ENCODE assay signal across 12 mouse cellular contexts in genomic region chr7:19239986-19240385, GRCm38 (mm10). TPM values are rescaled to one million over a fixed set of nuclear protein-coding genes. Genes with fewer than 3 reads are reported as not detected.
DNase-seq lines count a peak whose midpoint lies in the region; ATAC-seq and TF ChIP-seq lines count a peak whose summit lies in the region.
"Had no signal": no experiment of that assay in that cellular context is flagged by ENCODE, and none has a peak within 500 bp of the region (broad histone marks: within the 10 kb centered on the region; RNA-seq: fewer than 3 reads in every experiment).

No protein-coding gene starts in this region.

- no peaks in the 10 kb centered on the region for H3K27me3 ChIP-seq in midbrain, embryonic 10.5 days (ENCODE audit: low read depth, poor library complexity, severe bottlenecking)
- no peaks in the 10 kb centered on the region for H3K27me3 ChIP-seq in midbrain, embryonic 14.5 days (ENCODE audit: control insufficient read depth, insufficient read depth, low read length)
- H3K27me3 ChIP-seq in liver, embryonic 12.5 days (replicated peaks), result no peaks in the 10 kb centered on the region
- H3K27me3 ChIP-seq in stomach, postnatal 0 days (ENCODE audit: control insufficient read depth, insufficient read depth, low read length), result no peaks in the 10 kb centered on the region
- H3K27me3 ChIP-seq: midbrain, embryonic 12.5 days; Patski had no signal

- H3K9me3 ChIP-seq in midbrain, embryonic 10.5 days (replicated peaks), result no peaks in the 10 kb centered on the region
- H3K9me3 ChIP-seq in midbrain, embryonic 14.5 days (ENCODE audit: control insufficient read depth, low read length), result no peaks in the 10 kb centered on the region
- no peaks in the 10 kb centered on the region for H3K9me3 ChIP-seq in liver, embryonic 12.5 days (replicated peaks)
- H3K9me3 ChIP-seq in stomach, postnatal 0 days (ENCODE audit: control insufficient read depth, low read length), result no peaks in the 10 kb centered on the region
- H3K9me3 ChIP-seq: midbrain, embryonic 12.5 days had no signal

- 85% methylated on average over 2 of the region's 4 CpGs for WGBS in midbrain, embryonic 10.5 days
- WGBS in midbrain, embryonic 14.5 days, result 65% methylated on average over 4 of the region's 4 CpGs
- WGBS in liver, embryonic 12.5 days (ENCODE audit: insufficient replicate concordance), result 35% methylated on average over 4 of the region's 4 CpGs
- WGBS in stomach, postnatal 0 days, result 39% methylated on average over 4 of the region's 4 CpGs

- H3K27ac ChIP-seq in gastrocnemius, adult 2 months, result peak overlapping the region; percentile 92
- 0 out of 2 replicates have a peak overlapping the region, but pooled peaks have one; percentile 23 for H3K27ac ChIP-seq in midbrain, embryonic 10.5 days (replicated peaks)
- no peak overlapping the region for H3K27ac ChIP-seq in midbrain, embryonic 14.5 days (replicated peaks; ENCODE audit: low read depth, low read length)
- H3K27ac ChIP-seq in liver, embryonic 12.5 days, result peak overlapping the region; percentile 88
- H3K27ac ChIP-seq in stomach, postnatal 0 days (replicated peaks), result peak overlapping the region; percentile 56
- H3K27ac ChIP-seq: midbrain, embryonic 12.5 days had no signal

- DNase-seq in gastrocnemius, adult 2 months, result no peak
- no peak for DNase-seq in gastrocnemius, postnatal 25 days
- no peak for DNase-seq in midbrain, embryonic 10.5 days (ENCODE audit: low spot score)
- no peak for DNase-seq in midbrain, embryonic 14.5 days
- no peak for DNase-seq in stomach, postnatal 0 days (ENCODE audit: low spot score)
- DNase-seq in lung, postnatal 10 days, result no peak
- no peak for DNase-seq in gastrocnemius, adult 8-10 months (ENCODE audit: low spot score in 2 of 2)

- no peak for TF ChIP-seq EP300 in stomach, postnatal 0 days (optimal IDR thresholded peaks at IDR 0.05)

- H3K4me3 ChIP-seq in gastrocnemius, adult 2 months, result no peak overlapping the region
- H3K4me3 ChIP-seq in midbrain, embryonic 10.5 days, result no peak overlapping the region
- no peak overlapping the region for H3K4me3 ChIP-seq in midbrain, embryonic 14.5 days (replicated peaks; ENCODE audit: low read depth, low read length)
- peak overlapping the region; percentile 18 for H3K4me3 ChIP-seq in liver, embryonic 12.5 days
- H3K4me3 ChIP-seq in stomach, postnatal 0 days (ENCODE audit: low read depth, low read length), result no peak overlapping the region
- H3K4me3 ChIP-seq: midbrain, embryonic 12.5 days had no signal

- no peak for TF ChIP-seq CTCF in gastrocnemius, adult 2 months (IDR thresholded peaks at IDR 0.05)
- TF ChIP-seq CTCF in stomach, postnatal 0 days (IDR thresholded peaks at IDR 0.05; ENCODE audit: low read depth), result no peak

- H3K4me2 ChIP-seq in midbrain, embryonic 14.5 days (ENCODE audit: low read length), result no peak overlapping the region
- peak overlapping the region; percentile 57 for H3K4me2 ChIP-seq in liver, embryonic 12.5 days
- H3K4me2 ChIP-seq in stomach, postnatal 0 days (replicated peaks; ENCODE audit: low read depth), result no peak overlapping the region
- H3K4me2 ChIP-seq: midbrain, embryonic 12.5 days had no signal

- intact Hi-C loops in gastrocnemius, adult 2 months (cut with DNase I), result loop anchor here (2.0 to 5.0 kb wide), 2 partner anchors 43 to 107 kb away; partner anchors contain the start of gene Rtn2

- peaks cover 19% of the 10 kb centered on the region for H3K36me3 ChIP-seq in midbrain, embryonic 10.5 days
- H3K36me3 ChIP-seq in midbrain, embryonic 14.5 days (ENCODE audit: control insufficient read depth, insufficient read depth, low read length), result peaks cover 4% of the 10 kb centered on the region
- H3K36me3 ChIP-seq in liver, embryonic 12.5 days, result peaks cover 21% of the 10 kb centered on the region
- H3K36me3 ChIP-seq in stomach, postnatal 0 days (ENCODE audit: control insufficient read depth, insufficient read depth, low read length), result peaks cover 4% of the 10 kb centered on the region; the same call in 1 of the 2 replicates

- H3K4me1 ChIP-seq in midbrain, embryonic 10.5 days, result peaks cover 10% of the 10 kb centered on the region; the same call in 1 of the 2 replicates
- no peaks in the 10 kb centered on the region for H3K4me1 ChIP-seq in midbrain, embryonic 14.5 days (ENCODE audit: control insufficient read depth, insufficient read depth, low read length)
- H3K4me1 ChIP-seq in liver, embryonic 12.5 days, result peaks cover 95% of the 10 kb centered on the region
- H3K4me1 ChIP-seq in stomach, postnatal 0 days (replicated peaks; ENCODE audit: control insufficient read depth, insufficient read depth), result 0 out of 2 replicates have a peak, but pooled peaks cover 2% of the 10 kb centered on the region
- H3K4me1 ChIP-seq: midbrain, embryonic 12.5 days had no signal

- no peak overlapping the region for H3K9ac ChIP-seq in midbrain, embryonic 14.5 days (replicated peaks; ENCODE audit: low read length)
- peak overlapping the region; percentile 56 for H3K9ac ChIP-seq in liver, embryonic 12.5 days
- no peak overlapping the region for H3K9ac ChIP-seq in stomach, postnatal 0 days (ENCODE audit: low read length)
- H3K9ac ChIP-seq: midbrain, embryonic 12.5 days had no signal

- ATAC-seq in midbrain, embryonic 14.5 days (ENCODE audit: low FRiP score, low TSS enrichment), result no peak
- ATAC-seq in liver, embryonic 12.5 days, result peak; percentile 90
- ATAC-seq in stomach, postnatal 0 days (ENCODE audit: low FRiP score, low TSS enrichment), result no peak

RNA-seq across cellular contexts. Expression of gene Opa3, which starts 11.9 kb away (rescaled TPM):
- total RNA-seq in gastrocnemius, adult 2 months (2021), result 10 to 100 TPM; 41.9 to 52.4 TPM
- 10 to 100 TPM; 39.4 to 41.3 TPM for total RNA-seq in gastrocnemius, postnatal 25 days (2021)
- polyA plus RNA-seq in midbrain, embryonic 10.5 days (2016; fragmentation: Nextera tagmentation; extraction: Ambion mirVana), result 51.0 and 51.9 TPM in 2 replicates
- polyA plus RNA-seq in midbrain, embryonic 14.5 days (2014; fragmentation: Nextera tagmentation; extraction: Ambion mirVana), result 33.2 and 35.0 TPM in 2 replicates
- polyA plus RNA-seq in liver, embryonic 12.5 days (2016; fragmentation: Nextera tagmentation; extraction: Ambion mirVana), result 22.1 and 23.3 TPM in 2 replicates
- 20.3 and 20.7 TPM in 2 replicates for polyA plus RNA-seq in stomach, postnatal 0 days (2015; fragmentation: Nextera tagmentation; extraction: Ambion mirVana)
- total RNA-seq in gastrocnemius, adult 8-10 months (2022), result 10 to 100 TPM; 36.1 to 52.8 (median 43.3) TPM

RNA-seq across cellular contexts. Expression of gene Gpr4, which starts 27.6 kb away (rescaled TPM):
- 1 to 10 TPM; 1.9 to 2.9 TPM for total RNA-seq in gastrocnemius, adult 2 months (2021)
- 1 to 10 TPM; 1.7 to 2.4 TPM for total RNA-seq in gastrocnemius, postnatal 25 days (2021)
- 2.4 and 2.6 TPM in 2 replicates for polyA plus RNA-seq in midbrain, embryonic 10.5 days (2016; fragmentation: Nextera tagmentation; extraction: Ambion mirVana)
- polyA plus RNA-seq in midbrain, embryonic 14.5 days (2014; fragmentation: Nextera tagmentation; extraction: Ambion mirVana), result 1.8 and 2.5 TPM in 2 replicates
- 0.51 and 0.62 TPM in 2 replicates for polyA plus RNA-seq in liver, embryonic 12.5 days (2016; fragmentation: Nextera tagmentation; extraction: Ambion mirVana)
- polyA plus RNA-seq in stomach, postnatal 0 days (2015; fragmentation: Nextera tagmentation; extraction: Ambion mirVana), result 0.85 and 1.3 TPM in 2 replicates
- total RNA-seq in gastrocnemius, adult 8-10 months (2022), result 1 to 10 TPM in 3 of 4 experiments, under 1 TPM in 1; 0.72 to 1.7 (median 1.2) TPM

RNA-seq across cellular contexts. Expression of gene Vasp, which starts 31.6 kb away (rescaled TPM):
- total RNA-seq in gastrocnemius, adult 2 months (2021), result 10 to 100 TPM; 13.6 to 17.3 TPM
- total RNA-seq in gastrocnemius, postnatal 25 days (2021), result 10 to 100 TPM; 16.3 to 18.0 TPM
- 49.3 and 52.7 TPM in 2 replicates for polyA plus RNA-seq in midbrain, embryonic 10.5 days (2016; fragmentation: Nextera tagmentation; extraction: Ambion mirVana)
- polyA plus RNA-seq in midbrain, embryonic 14.5 days (2014; fragmentation: Nextera tagmentation; extraction: Ambion mirVana), result 28.9 and 29.1 TPM in 2 replicates
- 61.1 and 61.5 TPM in 2 replicates for polyA plus RNA-seq in liver, embryonic 12.5 days (2016; fragmentation: Nextera tagmentation; extraction: Ambion mirVana)
- 108 and 120 TPM in 2 replicates for polyA plus RNA-seq in stomach, postnatal 0 days (2015; fragmentation: Nextera tagmentation; extraction: Ambion mirVana)
- total RNA-seq in gastrocnemius, adult 8-10 months (2022), result 10 to 100 TPM in 3 of 4 experiments, 1 to 10 TPM in 1; 7.1 to 19.7 (median 15.0) TPM

RNA-seq across cellular contexts. Expression of gene Ppm1n, which starts 39.9 kb away (rescaled TPM):
- total RNA-seq in gastrocnemius, adult 2 months (2021), result under 1 TPM in 1 of 2 experiments, not detected in 1; 0.74 TPM
- not detected for total RNA-seq in gastrocnemius, postnatal 25 days (2021)
- polyA plus RNA-seq in midbrain, embryonic 10.5 days (2016; fragmentation: Nextera tagmentation; extraction: Ambion mirVana), result 0.36 and 0.39 TPM in 2 replicates
- polyA plus RNA-seq in midbrain, embryonic 14.5 days (2014; fragmentation: Nextera tagmentation; extraction: Ambion mirVana), result 0.62 and 1.2 TPM in 2 replicates
- not detected in 2 replicates for polyA plus RNA-seq in liver, embryonic 12.5 days (2016; fragmentation: Nextera tagmentation; extraction: Ambion mirVana)
- 0.17 and 0.21 TPM in 2 replicates for polyA plus RNA-seq in stomach, postnatal 0 days (2015; fragmentation: Nextera tagmentation; extraction: Ambion mirVana)
- total RNA-seq in gastrocnemius, adult 8-10 months (2022), result under 1 TPM in 2 of 4 experiments, not detected in 2; 0.40 to 0.80 TPM
- polyA plus RNA-seq: embryonic facial prominence, embryonic 11.5 days; kidney, embryonic 14.5 days had no signal

RNA-seq across cellular contexts. Expression of gene Rtn2, which starts 42.4 kb away (rescaled TPM):
- total RNA-seq in gastrocnemius, adult 2 months (2021), result 1,000 to 10,000 TPM in 1 of 2 experiments, 100 to 1,000 TPM in 1; 987 to 1,150 TPM
- 100 to 1,000 TPM; 943 to 950 TPM for total RNA-seq in gastrocnemius, postnatal 25 days (2021)
- polyA plus RNA-seq in midbrain, embryonic 10.5 days (2016; fragmentation: Nextera tagmentation; extraction: Ambion mirVana), result 41.9 and 48.6 TPM in 2 replicates
- polyA plus RNA-seq in midbrain, embryonic 14.5 days (2014; fragmentation: Nextera tagmentation; extraction: Ambion mirVana), result 100.0 and 101 TPM in 2 replicates
- polyA plus RNA-seq in liver, embryonic 12.5 days (2016; fragmentation: Nextera tagmentation; extraction: Ambion mirVana), result 5.1 and 5.6 TPM in 2 replicates
- polyA plus RNA-seq in stomach, postnatal 0 days (2015; fragmentation: Nextera tagmentation; extraction: Ambion mirVana), result 10.1 and 12.1 TPM in 2 replicates
- 1,000 to 10,000 TPM; 1,093 to 1,223 (median 1,133) TPM for total RNA-seq in gastrocnemius, adult 8-10 months (2022)
